Mouse (Mus musculus): Measurements from ENCODE around the gene 1700010I14Rik. TPM values are rescaled to one million over a fixed set of nuclear protein-coding genes. Genes with fewer than 3 reads are reported as not detected.
A peak's percentile ranks its signal among the peaks of the same experiment; 100 is the strongest.

Gene 1700010I14Rik
- polyA plus RNA-seq (2015; fragmentation: Nextera tagmentation; extraction: Ambion mirVana): 0.60 and 0.65 TPM in 2 replicates

DNA sequence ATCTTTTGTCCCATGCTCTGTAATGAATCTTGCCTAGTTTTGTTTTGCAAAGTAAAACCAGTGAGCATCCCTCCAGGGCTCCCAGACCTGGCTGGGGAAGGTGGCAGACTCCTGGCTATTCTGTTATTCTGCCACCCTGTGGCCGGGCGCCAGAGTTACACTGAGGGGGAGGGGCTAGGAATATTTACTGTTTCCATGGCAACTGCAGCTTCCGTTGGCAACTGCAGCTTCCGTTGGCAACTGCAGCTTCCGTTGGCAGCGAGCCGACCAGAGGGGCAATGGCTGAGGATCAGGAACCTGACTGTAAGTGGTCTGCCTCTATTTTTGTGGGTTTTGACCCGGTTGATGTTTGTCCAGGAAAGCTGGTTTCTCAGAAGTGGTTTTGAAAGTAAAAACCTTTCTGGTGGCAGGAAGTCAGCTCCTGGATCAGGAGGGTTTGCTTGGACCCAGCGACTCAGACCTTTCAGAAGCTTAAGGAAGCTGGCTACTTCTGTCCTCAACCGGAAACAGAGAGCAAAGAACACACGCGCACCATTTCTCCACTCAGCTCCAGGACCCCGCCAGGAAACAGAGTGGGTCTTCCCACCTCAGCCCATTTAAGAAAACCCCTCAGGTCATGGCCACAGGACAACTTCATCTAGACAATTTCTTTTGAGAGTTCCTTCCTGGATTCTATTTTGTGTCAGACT lies at the start of gene 1700010I14Rik:
TSS of gene 1700010I14Rik (plus strand) at position 215 of the 689 bp plus-strand sequence.
- Histone ChIP-seq H3K4me2 (ENCODE audit: low read depth, low read length) (peak within 1 kb of the TSS; percentile 66), H3K9me3 (ENCODE audit: low read length) (no peaks in the 10 kb centered on the region), H3K4me3 (ENCODE audit: low read depth, low read length) (peak within 1 kb of the TSS; percentile 44), H3K36me3 (replicated peaks; ENCODE audit: insufficient read depth, low read length) (no peaks in the 10 kb centered on the region), H3K4me1 (ENCODE audit: insufficient read depth) (peaks cover 7% of the 10 kb centered on the region), H3K27ac (ENCODE audit: low read depth) (0 out of 2 replicates have a peak within 1 kb of the TSS, but pooled peaks have one; percentile 34), H3K27me3 (ENCODE audit: insufficient read depth, low read length) (no peaks in the 10 kb centered on the region), H3K9ac (replicated peaks) (0 out of 2 replicates have a peak within 1 kb of the TSS, but pooled peaks have one; percentile 1)
- DNase-seq (peak; percentile 85), ATAC-seq (peak; percentile 82)
- WGBS (ENCODE audit: insufficient replicate concordance): 3% methylated on average over 13 of the region's 13 CpGs
- TF ChIP-seq EP300 (IDR thresholded peaks at IDR 0.05; ENCODE audit: low read depth) (peak; percentile 36; the same call in 1 of the 2 replicates), CTCF (IDR thresholded peaks at IDR 0.05; ENCODE audit: low read depth) (peak; percentile 76)

DNA sequence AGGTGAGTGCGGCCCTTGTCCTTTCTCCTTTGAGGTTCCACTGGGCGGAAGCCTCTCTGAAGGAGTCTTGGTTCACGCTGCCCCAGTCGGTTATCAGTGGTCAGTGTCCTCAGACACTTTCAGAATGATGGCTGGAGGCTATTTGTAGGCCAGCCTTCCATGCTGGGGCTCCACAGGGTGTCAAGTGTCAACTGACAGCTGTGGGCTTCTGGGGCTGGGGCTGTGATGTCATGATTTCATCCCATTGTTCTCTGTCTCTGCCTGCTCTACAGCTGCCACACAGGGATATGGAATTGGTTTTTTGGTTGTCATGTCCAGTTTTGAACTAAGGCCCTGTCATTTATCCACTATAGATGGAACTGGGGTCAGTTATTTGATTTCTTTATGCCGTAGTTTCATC lies 36.5 kb upstream of the 1700010I14Rik start:
- H3K4me3 ChIP-seq (ENCODE audit: low read depth, low read length): no peak overlapping the region
- H3K27me3 ChIP-seq (ENCODE audit: insufficient read depth, low read length): no peaks in the 10 kb centered on the region
- no peak for DNase-seq
- H3K4me2 ChIP-seq (ENCODE audit: low read depth, low read length): no peak overlapping the region
- H3K9me3 ChIP-seq (ENCODE audit: low read length): no peaks in the 10 kb centered on the region
- no peak for ATAC-seq
- no peak for TF ChIP-seq CTCF (IDR thresholded peaks at IDR 0.05; ENCODE audit: low read depth)
- no peak for TF ChIP-seq EP300 (IDR thresholded peaks at IDR 0.05; ENCODE audit: low read depth)
- H3K36me3 ChIP-seq (replicated peaks; ENCODE audit: insufficient read depth, low read length): no peaks in the 10 kb centered on the region
- 79% methylated on average over 5 of the region's 5 CpGs for WGBS (ENCODE audit: insufficient replicate concordance)
- H3K27ac ChIP-seq (ENCODE audit: low read depth): no peak overlapping the region
- H3K9ac ChIP-seq (replicated peaks): no peak overlapping the region
- no peaks in the 10 kb centered on the region for H3K4me1 ChIP-seq (ENCODE audit: insufficient read depth)

- TF ChIP-seq EP300 (IDR thresholded peaks at IDR 0.05; ENCODE audit: low read depth): no peak
- TF ChIP-seq CTCF (IDR thresholded peaks at IDR 0.05; ENCODE audit: low read depth): no peak
- H3K27ac ChIP-seq (ENCODE audit: low read depth): no peak overlapping the region
- H3K9me3 ChIP-seq (ENCODE audit: low read length): no peaks in the 10 kb centered on the region
- WGBS (ENCODE audit: insufficient replicate concordance): 82% methylated on average over 8 of the region's 8 CpGs
- no peak overlapping the region for H3K4me3 ChIP-seq (ENCODE audit: low read depth, low read length)
- no peaks in the 10 kb centered on the region for H3K27me3 ChIP-seq (ENCODE audit: insufficient read depth, low read length)
- no peak for ATAC-seq
- H3K4me2 ChIP-seq (ENCODE audit: low read depth, low read length): no peak overlapping the region
- H3K4me1 ChIP-seq (ENCODE audit: insufficient read depth): no peaks in the 10 kb centered on the region
- no peak for DNase-seq
- H3K36me3 ChIP-seq (replicated peaks; ENCODE audit: insufficient read depth, low read length): no peaks in the 10 kb centered on the region
- no peak overlapping the region for H3K9ac ChIP-seq (replicated peaks)
These were observed 35.2 kb upstream of the 1700010I14Rik start for GRCm38 (mm10) chr17:8952951-8953350.

DNA sequence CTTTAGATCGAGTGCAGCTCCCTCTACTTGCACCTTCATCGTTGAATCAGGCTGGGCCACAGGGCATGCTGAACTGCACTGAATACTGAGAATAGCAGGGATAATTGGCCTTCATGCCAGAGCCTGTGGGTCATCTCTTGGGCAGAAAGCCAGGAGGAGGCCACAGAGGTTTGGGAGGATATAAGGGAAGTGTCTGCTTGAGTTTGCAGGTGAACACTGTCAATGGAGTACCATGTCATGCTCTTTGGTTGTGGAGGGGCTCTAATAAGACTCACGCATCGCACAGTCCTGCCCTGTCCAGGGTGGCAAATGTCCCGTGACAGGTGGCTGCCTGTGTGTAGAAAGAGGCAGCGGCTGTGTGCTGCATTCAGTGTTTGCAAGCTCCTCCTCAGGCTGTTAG lies 30.0 kb upstream of the 1700010I14Rik start:
- 82% methylated on average over 6 of the region's 6 CpGs for WGBS (ENCODE audit: insufficient replicate concordance)
- H3K9me3 ChIP-seq (ENCODE audit: low read length): no peaks in the 10 kb centered on the region
- no peak for ATAC-seq
- no peaks in the 10 kb centered on the region for H3K27me3 ChIP-seq (ENCODE audit: insufficient read depth, low read length)
- H3K4me2 ChIP-seq (ENCODE audit: low read depth, low read length): no peak overlapping the region
- H3K36me3 ChIP-seq (replicated peaks; ENCODE audit: insufficient read depth, low read length): no peaks in the 10 kb centered on the region
- H3K27ac ChIP-seq (ENCODE audit: low read depth): no peak overlapping the region
- H3K9ac ChIP-seq (replicated peaks): no peak overlapping the region
- H3K4me3 ChIP-seq (ENCODE audit: low read depth, low read length): no peak overlapping the region
- TF ChIP-seq CTCF (IDR thresholded peaks at IDR 0.05; ENCODE audit: low read depth): no peak
- no peak for TF ChIP-seq EP300 (IDR thresholded peaks at IDR 0.05; ENCODE audit: low read depth)
- DNase-seq: no peak
- no peaks in the 10 kb centered on the region for H3K4me1 ChIP-seq (ENCODE audit: insufficient read depth)

DNA sequence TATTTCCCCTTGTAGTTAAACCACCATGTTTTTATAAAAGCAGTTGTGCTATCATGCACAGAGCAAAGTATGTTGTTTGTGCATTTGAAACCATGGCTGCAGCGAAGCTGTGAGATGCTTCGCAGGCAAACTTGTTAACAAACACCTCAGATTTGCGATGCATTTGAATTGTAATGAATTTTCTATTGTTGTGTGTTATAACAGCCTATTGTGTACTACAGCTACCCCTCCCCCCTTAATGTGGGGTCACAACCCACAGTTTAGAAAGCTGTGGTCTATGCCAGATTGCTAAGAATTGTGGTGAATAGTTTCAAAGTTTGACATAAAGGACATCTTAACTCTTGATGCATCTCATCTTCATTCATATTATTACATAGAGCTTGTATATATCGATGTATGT lies 27.7 kb upstream of the 1700010I14Rik start:
- Histone ChIP-seq H3K27me3 (ENCODE audit: insufficient read depth, low read length) (no peaks in the 10 kb centered on the region), H3K9ac (replicated peaks) (no peak overlapping the region), H3K27ac (ENCODE audit: low read depth) (no peak overlapping the region), H3K9me3 (ENCODE audit: low read length) (no peaks in the 10 kb centered on the region), H3K4me2 (ENCODE audit: low read depth, low read length) (no peak overlapping the region), H3K4me3 (ENCODE audit: low read depth, low read length) (no peak overlapping the region), H3K4me1 (ENCODE audit: insufficient read depth) (no peaks in the 10 kb centered on the region), H3K36me3 (replicated peaks; ENCODE audit: insufficient read depth, low read length) (no peaks in the 10 kb centered on the region)
- TF ChIP-seq EP300 (IDR thresholded peaks at IDR 0.05; ENCODE audit: low read depth) (no peak), CTCF (IDR thresholded peaks at IDR 0.05; ENCODE audit: low read depth) (no peak)
- no peak for DNase-seq
- no peak for ATAC-seq
- WGBS (ENCODE audit: insufficient replicate concordance): 83% methylated on average over 4 of the region's 4 CpGs

- DNase-seq (no peak), ATAC-seq (no peak)
- H3K4me2 ChIP-seq (ENCODE audit: low read depth, low read length): no peak overlapping the region
- 78% methylated on average over 5 of the region's 5 CpGs for WGBS (ENCODE audit: insufficient replicate concordance)
- H3K4me1 ChIP-seq (ENCODE audit: insufficient read depth): no peaks in the 10 kb centered on the region
- H3K36me3 ChIP-seq (replicated peaks; ENCODE audit: insufficient read depth, low read length): no peaks in the 10 kb centered on the region
- H3K9ac ChIP-seq (replicated peaks): no peak overlapping the region
- no peak overlapping the region for H3K4me3 ChIP-seq (ENCODE audit: low read depth, low read length)
- no peaks in the 10 kb centered on the region for H3K27me3 ChIP-seq (ENCODE audit: insufficient read depth, low read length)
- H3K27ac ChIP-seq (ENCODE audit: low read depth): no peak overlapping the region
- no peaks in the 10 kb centered on the region for H3K9me3 ChIP-seq (ENCODE audit: low read length)
- TF ChIP-seq CTCF (IDR thresholded peaks at IDR 0.05; ENCODE audit: low read depth) (no peak), EP300 (IDR thresholded peaks at IDR 0.05; ENCODE audit: low read depth) (no peak)
These were observed 27.0 kb upstream of the 1700010I14Rik start for GRCm38 (mm10) chr17:8961097-8961496.

Data from liver, postnatal 0 days (tissue).